Mouse (Mus musculus) lung, postnatal 0 days (tissue): ENCODE measurements around the gene Adat1.

Experiments
- CTCF ChIP-seq: IDR thresholded peaks from 2 replicates; pipeline ENCODE4 v1.5.1; 2016; ENCODE audit warnings: antibody characterized with exemption, mild to moderate bottlenecking
- EP300 ChIP-seq: IDR thresholded peaks from 2 replicates; pipeline ENCODE4 v1.6.1; 2016; ENCODE audit warnings: antibody characterized with exemption, mild to moderate bottlenecking, control low read depth

- no peak for TF ChIP-seq CTCF
- TF ChIP-seq EP300, result no peak
These were observed 38.6 kb upstream of the Adat1 start for GRCm38 (mm10) chr8:112030663-112031062.
